Mouse (Mus musculus) neutrophil, adult 5-6 weeks (primary cell): ENCODE data around the gene Olfr715b. TPM values are rescaled to one million over a fixed set of nuclear protein-coding genes. Genes with fewer than 3 reads are reported as not detected.
"Not testable (repeated sequence)": the region's sequence is repeated elsewhere in the genome, so short reads cannot be mapped to it uniquely, and the experiment has no call there.

ENCODE experiments used
- ATAC-seq: fragments of 151-379, 151-347 bp; 2 replicates; pipeline ENCODE4 v1.8.0; 2017; ENCODE audit warnings: mild to moderate bottlenecking, moderate TSS enrichment; ENCODE audit not compliant: insufficient number of reproducible peaks, poor library complexity, low FRiP score, severe bottlenecking; ENCODE audit errors: extremely low read depth
- total RNA-seq: library from RNA; stranded (forward); fragments of 200-1000 nt; gene quantifications from 2 replicates; pipeline ENCODE4 v1.2.3, GENCODE M21; 2017

Olfr715b gene
- not detected in 2 replicates for total RNA-seq

DNA sequence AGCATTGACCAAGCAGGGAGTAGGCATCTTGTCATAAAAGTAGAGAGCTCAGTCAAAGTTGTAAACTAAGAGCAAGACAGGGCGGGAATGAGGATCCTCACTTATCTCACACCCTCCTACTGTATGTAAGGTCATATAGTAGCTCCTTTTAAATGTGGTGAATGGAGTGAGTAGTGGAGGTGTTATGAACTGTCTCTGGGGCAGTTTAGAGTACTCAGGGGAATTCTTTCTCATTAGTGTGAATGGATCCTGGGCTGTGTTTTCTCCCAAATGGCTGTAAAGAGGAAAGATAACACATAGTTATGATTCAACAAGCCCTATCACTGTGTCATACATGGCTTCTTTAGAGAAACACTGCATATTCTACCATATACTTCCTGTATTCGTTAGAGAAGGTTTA, at the start of gene Olfr715b:
Olfr715b (minus strand) TSS at position 101 of the 400 bp plus-strand sequence.
- ATAC-seq = not testable (repeated sequence)

GRCm38 (mm10) chr7:107138027-107138426, 27.9 kb upstream of the Olfr715b start, which contains the start of gene Olfr716:
Olfr716 (plus strand) TSS chr7:107138327.
- not testable (repeated sequence) for ATAC-seq

GRCm38 (mm10) chr7:107130983-107131382, 20.8 kb upstream of the Olfr715b start, which contains the start of gene Olfr715:
Olfr715 (minus strand) TSS chr7:107131083.
- not testable (repeated sequence) for ATAC-seq

- no peak for ATAC-seq
Observed at GRCm38 (mm10) chr7:107092920-107093319, 17.2 kb downstream of the Olfr715b start, which contains the start of gene Olfr17. Olfr17 (plus strand) TSS chr7:107093220.

DNA sequence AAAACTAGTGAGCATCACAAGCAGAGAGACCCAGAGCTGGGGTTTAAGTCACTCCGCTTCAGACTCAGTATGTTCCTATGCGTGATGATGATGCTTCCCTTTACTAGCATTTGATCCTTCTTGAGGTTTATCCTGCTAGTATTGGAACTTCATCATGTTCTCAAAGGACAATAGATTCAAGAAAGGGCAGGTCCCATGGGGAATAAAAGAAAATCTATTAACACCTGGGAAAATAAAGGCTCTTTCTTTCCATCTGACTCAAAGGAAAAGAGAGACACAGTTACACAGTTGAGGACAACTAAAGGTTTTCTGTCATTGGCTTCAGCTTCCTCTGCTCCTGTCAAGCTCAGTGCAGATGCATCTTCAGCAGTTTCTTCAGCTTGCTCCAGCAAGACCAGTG, 39.5 kb downstream of the Olfr715b start, which contains the start of gene Olfr714:
Olfr714 (plus strand) TSS at position 301 of the 400 bp plus-strand sequence.
- ATAC-seq = no peak

Other genes starting within 250 kb of the Olfr715b start
- gene Olfr704, start 247.2 kb downstream of the Olfr715b start, total RNA-seq = not detected in 2 replicates
- not detected in 2 replicates for gene Olfr705, start 233.5 kb downstream of the Olfr715b start, total RNA-seq
- gene Olfr706, start 222.2 kb downstream of the Olfr715b start, total RNA-seq = not detected in 2 replicates
- gene Olfr707, start 209.1 kb downstream of the Olfr715b start, total RNA-seq = not detected in 2 replicates
- not detected in 2 replicates for gene Olfr1532-ps1, start 202.4 kb downstream of the Olfr715b start, total RNA-seq
- gene Olfr709-ps1, start 178.2 kb downstream of the Olfr715b start, total RNA-seq = not detected in 2 replicates
- not detected in 2 replicates for gene Olfr710, start 162.1 kb downstream of the Olfr715b start, total RNA-seq
- under 0.01 and 0.12 TPM in 2 replicates for gene Olfr6, start 146.4 kb downstream of the Olfr715b start, total RNA-seq
- gene Olfr711, start 134.9 kb downstream of the Olfr715b start, total RNA-seq = 0.23 TPM in 1 of 2 replicates, not detected in the other
- not detected in 2 replicates for gene Olfr2, start 104.3 kb downstream of the Olfr715b start, total RNA-seq
- 0.23 TPM in 1 of 2 replicates, not detected in the other for gene Olfr713, start 79.2 kb downstream of the Olfr715b start, total RNA-seq
- gene Olfr714, start 39.4 kb downstream of the Olfr715b start, total RNA-seq = 0.12 TPM in 1 of 2 replicates, not detected in the other
- not detected in 2 replicates for gene Olfr17, start 17.1 kb downstream of the Olfr715b start, total RNA-seq
- gene Olfr715, start 20.7 kb upstream of the Olfr715b start, total RNA-seq = not detected in 2 replicates
- 0.74 TPM in 1 of 2 replicates, not detected in the other for gene Olfr716, start 28.0 kb upstream of the Olfr715b start, total RNA-seq
- not detected in 2 replicates for gene Nlrp14, start 56.6 kb upstream of the Olfr715b start, total RNA-seq
- not detected in 2 replicates for gene Rbmxl2, start 99.1 kb upstream of the Olfr715b start, total RNA-seq